Mouse (Mus musculus): ENCODE data around the gene Gpr146. TPM values are rescaled to one million over a fixed set of nuclear protein-coding genes. Genes with fewer than 3 reads are reported as not detected.
A peak's percentile ranks its signal among the peaks of the same experiment; 100 is the strongest.

The Gpr146 gene
- polyA plus RNA-seq, 1 experiment: 34.7 TPM

- TF ChIP-seq CTCF (IDR thresholded peaks at IDR 0.05; ENCODE audit: low read depth, low read length) (no peak), POLR2A (IDR thresholded peaks at IDR 0.05; ENCODE audit: borderline replicate concordance, low read depth, low read length) (no peak)
- Histone ChIP-seq H3K4me1 (ENCODE audit: control insufficient read depth, insufficient read depth, low read length) (peaks cover 12% of the 10 kb centered on the region), H3K27ac (ENCODE audit: insufficient read depth, low read depth, low read length) (no peak overlapping the region), H3K4me3 (ENCODE audit: insufficient read depth, low read length) (no peak overlapping the region)
These were observed 23.6 kb upstream of the Gpr146 start for GRCm38 (mm10) chr5:139353946-139354345.

DNA sequence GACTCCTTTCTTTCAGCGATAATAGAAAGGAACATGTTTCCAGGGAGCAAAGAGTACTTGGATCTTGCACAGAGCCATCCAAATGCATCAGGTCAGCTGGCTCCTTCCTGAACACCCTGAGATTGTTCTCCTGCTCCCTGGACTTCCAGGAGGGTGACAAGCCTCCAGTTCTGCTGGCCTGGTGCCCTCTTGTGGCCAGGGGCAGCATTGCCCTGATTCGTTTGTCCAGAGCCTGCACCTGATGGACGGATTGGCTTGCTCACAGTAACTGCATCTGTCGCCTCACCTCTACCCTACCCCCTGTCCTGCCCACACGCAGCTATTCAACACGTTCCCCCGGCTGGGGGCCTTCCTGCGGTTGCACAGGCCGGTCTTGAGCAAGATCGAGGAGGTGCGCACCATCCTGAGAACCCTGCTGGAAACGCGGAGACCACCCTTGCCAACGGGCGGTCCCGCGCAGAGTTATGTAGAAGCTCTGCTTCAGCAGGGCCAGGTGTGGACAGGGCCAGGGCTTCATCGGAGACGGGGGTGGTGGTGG lies 22.2 kb upstream of the Gpr146 start:
- Histone ChIP-seq H3K4me1 (ENCODE audit: control insufficient read depth, insufficient read depth, low read length) (peaks cover 12% of the 10 kb centered on the region), H3K4me3 (ENCODE audit: insufficient read depth, low read length) (no peak overlapping the region), H3K27ac (ENCODE audit: insufficient read depth, low read depth, low read length) (no peak overlapping the region)
- peak; percentile 89 for TF ChIP-seq CTCF (IDR thresholded peaks at IDR 0.05; ENCODE audit: low read depth, low read length)
- TF ChIP-seq POLR2A (IDR thresholded peaks at IDR 0.05; ENCODE audit: borderline replicate concordance, low read depth, low read length): no peak

GRCm38 (mm10) chr5:139358653-139359052 lies 18.8 kb upstream of the Gpr146 start:
- no peak overlapping the region for H3K4me3 ChIP-seq (ENCODE audit: insufficient read depth, low read length)
- TF ChIP-seq POLR2A (IDR thresholded peaks at IDR 0.05; ENCODE audit: borderline replicate concordance, low read depth, low read length): no peak
- peak; percentile 74 for TF ChIP-seq CTCF (IDR thresholded peaks at IDR 0.05; ENCODE audit: low read depth, low read length)
- peaks cover 8% of the 10 kb centered on the region for H3K4me1 ChIP-seq (ENCODE audit: control insufficient read depth, insufficient read depth, low read length)
- no peak overlapping the region for H3K27ac ChIP-seq (ENCODE audit: insufficient read depth, low read depth, low read length)

DNA sequence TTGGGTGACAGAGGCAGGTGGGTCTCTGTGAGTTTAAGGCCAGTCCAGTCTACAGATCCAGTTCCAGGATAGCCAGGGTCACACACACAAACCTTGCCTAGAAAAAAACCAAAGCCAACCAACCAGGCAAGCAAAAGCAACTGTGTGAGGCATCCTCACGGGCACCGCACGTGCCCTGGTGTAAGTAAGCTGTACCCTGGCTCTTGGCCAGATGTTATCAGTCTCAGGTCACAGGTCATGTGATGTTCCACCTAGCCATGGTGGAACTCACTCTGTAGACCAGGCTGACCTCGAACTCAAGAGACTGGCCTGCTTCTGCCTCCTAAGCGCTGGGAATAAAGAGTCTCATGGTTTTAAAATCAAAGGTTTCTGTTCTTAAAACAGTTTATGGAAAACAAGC lies 18.3 kb upstream of the Gpr146 start:
- Histone ChIP-seq H3K4me1 (ENCODE audit: control insufficient read depth, insufficient read depth, low read length) (peaks cover 12% of the 10 kb centered on the region), H3K4me3 (ENCODE audit: insufficient read depth, low read length) (no peak overlapping the region), H3K27ac (ENCODE audit: insufficient read depth, low read depth, low read length) (no peak overlapping the region)
- TF ChIP-seq CTCF (IDR thresholded peaks at IDR 0.05; ENCODE audit: low read depth, low read length): no peak
- TF ChIP-seq POLR2A (IDR thresholded peaks at IDR 0.05; ENCODE audit: borderline replicate concordance, low read depth, low read length): no peak

DNA sequence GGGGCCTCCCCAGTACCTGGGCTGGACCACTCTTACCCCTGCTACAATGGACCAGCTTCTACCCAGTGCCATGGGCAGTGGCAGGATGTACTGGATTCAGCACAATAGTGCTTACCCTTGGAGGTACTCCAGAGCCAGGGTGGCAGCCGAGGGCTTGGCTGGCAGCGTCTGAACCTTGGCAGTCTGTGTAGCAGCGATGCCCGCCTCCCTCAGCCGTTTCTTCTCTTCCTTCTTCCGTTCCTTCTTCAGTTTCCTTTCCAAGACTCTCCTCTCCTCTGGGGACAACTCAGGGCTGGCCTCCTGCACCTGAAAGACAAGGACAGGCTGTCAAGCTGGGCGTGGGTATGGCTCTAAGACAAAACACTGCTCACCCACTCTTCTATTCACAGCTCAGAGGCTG lies 13.6 kb upstream of the Gpr146 start:
- Histone ChIP-seq H3K4me3 (ENCODE audit: insufficient read depth, low read length) (peak overlapping the region; percentile 13; the same call in 1 of the 2 replicates), H3K4me1 (ENCODE audit: control insufficient read depth, insufficient read depth, low read length) (peaks cover 45% of the 10 kb centered on the region), H3K27ac (ENCODE audit: insufficient read depth, low read depth, low read length) (peak overlapping the region; percentile 98)
- TF ChIP-seq POLR2A (IDR thresholded peaks at IDR 0.05; ENCODE audit: borderline replicate concordance, low read depth, low read length) (no peak), CTCF (IDR thresholded peaks at IDR 0.05; ENCODE audit: low read depth, low read length) (no peak)

DNA sequence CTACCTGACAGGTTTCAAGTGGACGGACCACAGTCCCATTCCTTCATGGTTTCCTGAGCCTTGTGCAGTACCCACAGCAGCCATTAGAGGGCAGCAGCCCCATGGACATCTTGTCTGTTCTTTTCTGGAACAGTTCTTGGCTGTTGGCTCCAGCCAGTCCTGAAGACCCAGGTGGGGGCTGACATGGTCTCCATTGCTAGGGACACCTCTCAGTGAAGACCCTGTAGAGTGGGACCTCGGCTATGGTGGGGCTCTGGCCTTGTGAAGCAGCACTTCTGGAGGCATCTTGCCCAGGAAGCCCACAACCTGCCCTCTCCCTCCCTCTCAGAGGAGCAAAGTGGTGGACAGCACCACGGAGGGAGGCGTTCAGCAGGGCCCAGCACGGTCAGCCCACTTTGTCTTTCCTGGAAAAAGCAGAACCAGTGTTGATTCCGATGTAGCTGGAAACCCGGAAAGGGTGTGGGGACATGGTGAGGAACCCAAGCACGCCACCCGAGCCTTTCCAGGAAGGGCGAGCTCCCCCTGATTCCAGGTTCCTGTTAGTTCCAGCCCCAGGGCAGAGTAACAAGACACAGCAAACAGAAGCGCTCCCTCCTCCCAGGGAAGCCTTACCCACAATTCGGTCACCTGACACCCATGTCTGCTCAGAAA lies 13.1 kb upstream of the Gpr146 start:
- Histone ChIP-seq H3K4me1 (ENCODE audit: control insufficient read depth, insufficient read depth, low read length) (peaks cover 48% of the 10 kb centered on the region), H3K4me3 (ENCODE audit: insufficient read depth, low read length) (peak overlapping the region; percentile 29), H3K27ac (ENCODE audit: insufficient read depth, low read depth, low read length) (peak overlapping the region; percentile 98)
- peak; percentile 96 for TF ChIP-seq CTCF (IDR thresholded peaks at IDR 0.05; ENCODE audit: low read depth, low read length)
- no peak for TF ChIP-seq POLR2A (IDR thresholded peaks at IDR 0.05; ENCODE audit: borderline replicate concordance, low read depth, low read length)

GRCm38 (mm10) chr5:139364911-139365571 lies 12.5 kb upstream of the Gpr146 start:
- peak overlapping the region; percentile 29 for H3K4me3 ChIP-seq (ENCODE audit: insufficient read depth, low read length)
- peaks cover 54% of the 10 kb centered on the region for H3K4me1 ChIP-seq (ENCODE audit: control insufficient read depth, insufficient read depth, low read length)
- TF ChIP-seq CTCF (IDR thresholded peaks at IDR 0.05; ENCODE audit: low read depth, low read length): no peak
- TF ChIP-seq POLR2A (IDR thresholded peaks at IDR 0.05; ENCODE audit: borderline replicate concordance, low read depth, low read length): peak; percentile 64; the same call in 1 of the 2 replicates
- H3K27ac ChIP-seq (ENCODE audit: insufficient read depth, low read depth, low read length): peak overlapping the region; percentile 98

GRCm38 (mm10) chr5:139365827-139366226 lies 11.7 kb upstream of the Gpr146 start:
- TF ChIP-seq POLR2A (IDR thresholded peaks at IDR 0.05; ENCODE audit: borderline replicate concordance, low read depth, low read length): no peak
- no peak for TF ChIP-seq CTCF (IDR thresholded peaks at IDR 0.05; ENCODE audit: low read depth, low read length)
- peak overlapping the region; percentile 94 for H3K27ac ChIP-seq (ENCODE audit: insufficient read depth, low read depth, low read length)
- peaks cover 62% of the 10 kb centered on the region for H3K4me1 ChIP-seq (ENCODE audit: control insufficient read depth, insufficient read depth, low read length)
- no peak overlapping the region for H3K4me3 ChIP-seq (ENCODE audit: insufficient read depth, low read length)

DNA sequence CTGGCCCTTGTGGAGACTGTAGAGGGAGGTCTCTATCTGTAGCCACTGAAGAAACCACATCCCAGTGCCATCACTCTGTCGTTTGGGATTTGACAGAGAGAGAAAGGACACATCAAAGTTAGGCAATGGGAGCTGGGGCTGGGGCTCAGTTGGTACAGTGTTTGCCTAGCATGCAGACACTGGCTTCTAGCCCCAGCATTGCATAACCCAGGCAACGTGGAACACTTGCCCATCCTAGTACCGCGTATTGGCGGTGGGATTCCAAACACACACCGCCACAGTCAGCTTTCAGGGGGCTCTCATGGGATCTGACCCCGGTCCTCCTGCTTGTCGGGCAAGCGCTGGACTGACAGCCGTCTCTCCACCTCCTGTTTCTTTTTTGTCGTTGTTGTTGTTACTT lies 11.0 kb upstream of the Gpr146 start:
- Histone ChIP-seq H3K4me3 (ENCODE audit: insufficient read depth, low read length) (0 out of 2 replicates have a peak overlapping the region, but pooled peaks have one; percentile 7), H3K4me1 (ENCODE audit: control insufficient read depth, insufficient read depth, low read length) (peaks cover 64% of the 10 kb centered on the region), H3K27ac (ENCODE audit: insufficient read depth, low read depth, low read length) (peak overlapping the region; percentile 94)
- TF ChIP-seq POLR2A (IDR thresholded peaks at IDR 0.05; ENCODE audit: borderline replicate concordance, low read depth, low read length) (no peak), CTCF (IDR thresholded peaks at IDR 0.05; ENCODE audit: low read depth, low read length) (no peak)

Measured in bone marrow macrophage, adult 2 months (primary cell).